Mouse (Mus musculus) retina, embryonic 14.5 days (tissue): Measurements from ENCODE around the gene Tas2r125.
"Not testable (repeated sequence)": the region's sequence is repeated elsewhere in the genome, so short reads cannot be mapped to it uniquely, and the experiment has no call there.

ENCODE experiments used
- DNase-seq: peaks from one replicate; pipeline ENCODE4 v3.0.0-alpha.2; 2015; ENCODE audit warnings: low spot score

Gene Tas2r125

DNA sequence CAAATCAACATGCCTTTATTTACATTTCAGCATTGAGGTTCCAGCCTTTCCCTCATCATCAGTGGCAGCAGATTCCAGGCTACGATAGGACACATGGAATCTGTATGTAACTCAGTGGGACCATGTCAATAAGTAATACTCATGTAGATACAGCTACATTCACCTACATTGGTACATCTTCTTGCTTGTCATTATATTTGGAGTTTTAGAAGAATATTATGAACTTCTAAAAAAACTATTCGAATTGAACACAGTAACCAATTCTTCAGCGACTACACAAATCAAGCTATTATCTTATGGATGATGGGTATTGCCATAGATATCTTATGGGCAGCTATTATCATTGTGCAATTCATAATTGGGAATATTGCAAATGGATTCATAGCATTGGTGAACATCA lies at the start of gene Tas2r125:
Gene Tas2r125 (plus strand): TSS at position 301 of the 400 bp plus-strand sequence.
- no peak for DNase-seq

DNA sequence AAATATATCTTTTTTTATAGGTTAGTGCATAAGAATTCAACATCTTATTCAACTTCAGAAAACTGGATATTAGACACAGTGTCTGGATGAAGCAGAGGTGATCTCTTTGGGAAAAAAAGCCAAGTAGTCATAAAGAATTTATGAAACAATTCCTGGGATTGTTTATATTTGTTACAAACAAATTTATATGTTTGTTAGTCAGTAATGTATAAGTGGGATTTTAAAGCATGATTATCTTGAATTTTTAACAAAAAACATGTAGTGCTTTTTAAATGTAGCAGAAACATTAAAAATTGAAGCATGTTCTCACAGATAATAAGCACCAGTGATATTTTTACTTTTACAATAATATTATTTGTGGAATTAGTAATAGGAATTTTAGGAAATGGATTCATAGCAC lies 41.7 kb upstream of the Tas2r125 start, which contains the start of gene Tas2r110:
Gene Tas2r110 (plus strand): TSS at position 301 of the 400 bp plus-strand sequence.
- no peak for DNase-seq

DNA sequence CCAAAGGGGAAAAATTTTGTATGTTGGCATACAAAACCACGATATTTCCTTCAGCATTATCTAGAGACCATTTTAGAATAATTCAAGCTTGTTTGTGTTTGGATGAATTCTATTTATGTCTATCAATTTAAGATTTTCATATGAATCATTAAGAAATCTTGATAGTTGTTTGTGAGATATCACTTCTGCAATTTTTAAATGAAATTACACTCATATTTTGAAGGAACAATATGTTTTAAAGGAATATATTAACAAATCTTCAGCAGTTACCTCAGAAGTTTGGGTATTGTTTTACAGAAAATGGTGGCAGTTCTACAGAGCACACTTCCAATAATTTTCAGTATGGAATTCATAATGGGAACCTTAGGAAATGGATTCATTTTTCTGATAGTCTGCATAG lies 16.7 kb upstream of the Tas2r125 start, which contains the start of gene Tas2r113:
Gene Tas2r113 (plus strand): TSS at position 301 of the 400 bp plus-strand sequence.
- DNase-seq, result no peak

DNA sequence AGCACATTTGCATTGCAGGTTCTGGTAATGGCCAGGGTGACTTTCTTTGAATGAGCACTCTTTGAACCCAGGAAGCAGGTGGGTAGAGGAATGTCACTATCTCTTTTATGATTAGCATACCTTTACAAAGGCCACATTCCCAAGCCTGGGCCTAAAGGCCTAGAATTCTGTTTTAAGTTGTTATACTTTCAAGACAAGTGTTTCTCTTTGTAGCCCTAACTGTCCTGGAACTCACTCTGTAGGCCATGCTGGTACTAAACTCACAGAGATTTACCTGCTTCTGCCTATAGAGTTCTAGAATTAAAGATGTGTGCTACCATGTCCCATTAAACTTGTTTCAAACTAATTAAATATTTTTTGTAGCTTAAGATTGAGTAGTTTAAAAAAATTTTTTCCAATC lies 31.9 kb downstream of the Tas2r125 start:
- not testable (repeated sequence) for DNase-seq

DNA sequence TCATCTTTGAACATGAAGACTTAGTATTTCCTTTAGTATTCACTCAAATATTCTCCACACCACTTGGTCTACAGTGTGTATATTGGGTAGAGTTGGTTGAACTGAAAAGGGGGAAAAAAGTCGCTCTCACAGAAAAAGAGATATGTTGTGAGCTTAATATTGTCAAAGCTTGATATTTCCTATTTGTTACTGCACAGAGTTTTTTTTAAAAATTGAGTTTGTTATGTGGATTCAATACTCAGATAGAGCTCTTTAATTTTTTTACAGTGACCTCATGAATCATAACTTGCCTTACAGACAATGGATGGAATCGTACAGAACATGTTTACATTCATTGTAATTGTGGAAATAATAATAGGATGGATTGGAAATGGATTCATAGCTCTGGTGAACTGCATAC lies 41.4 kb downstream of the Tas2r125 start, which contains the start of gene Tas2r129:
Gene Tas2r129 (plus strand): TSS at position 301 of the 400 bp plus-strand sequence.
- no peak for DNase-seq

DNA sequence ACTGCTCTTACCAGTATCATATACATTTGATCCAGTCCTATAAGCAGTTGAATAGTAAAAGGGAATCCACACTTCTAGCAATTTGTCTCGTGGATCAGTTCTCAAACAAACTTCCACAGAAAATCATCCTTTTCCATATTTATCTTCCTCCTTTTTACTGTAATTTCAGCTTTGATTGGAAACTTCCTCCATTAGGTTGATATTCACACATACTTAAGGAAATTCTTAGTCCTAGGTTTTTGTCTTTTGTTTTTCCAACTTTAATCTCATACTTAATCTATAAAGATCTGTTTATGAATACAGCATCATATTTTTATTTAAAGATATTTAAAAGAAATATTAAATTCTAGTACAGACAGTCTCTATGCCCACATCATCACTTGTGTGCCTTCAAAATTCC lies 48.4 kb downstream of the Tas2r125 start, which contains the start of gene Tas2r131:
Gene Tas2r131 (minus strand): TSS at position 101 of the 400 bp plus-strand sequence.
- DNase-seq, result no peak
